Mouse (Mus musculus): ENCODE results near the gene Cog4. TPM values are rescaled to one million over a fixed set of nuclear protein-coding genes. Genes with fewer than 3 reads are reported as not detected.

The Cog4 gene
- polyA plus RNA-seq, 1 experiment from 2014 or later, result 77.1 TPM

Other genes starting within 250 kb of the Cog4 start
- gene Vac14, start 228.0 kb upstream of the Cog4 start, polyA plus RNA-seq (2015; fragmentation: Nextera tagmentation; extraction: Ambion mirVana), result 32.0 and 32.7 TPM in 2 replicates
- 45.7 and 50.0 TPM in 2 replicates for gene Mtss1l, start 125.1 kb upstream of the Cog4 start, polyA plus RNA-seq (2015; fragmentation: Nextera tagmentation; extraction: Ambion mirVana)
- gene Il34, start 40.7 kb upstream of the Cog4 start, polyA plus RNA-seq (2015; fragmentation: Nextera tagmentation; extraction: Ambion mirVana), result 6.9 and 8.2 TPM in 2 replicates
- gene Sf3b3, start 187 bp downstream of the Cog4 start, polyA plus RNA-seq (2015; fragmentation: Nextera tagmentation; extraction: Ambion mirVana), result 99.3 and 101 TPM in 2 replicates
- 7.3 and 8.0 TPM in 2 replicates for gene Fuk, start 55.9 kb downstream of the Cog4 start, polyA plus RNA-seq (2015; fragmentation: Nextera tagmentation; extraction: Ambion mirVana)
- gene St3gal2, start 73.3 kb downstream of the Cog4 start, polyA plus RNA-seq (2015; fragmentation: Nextera tagmentation; extraction: Ambion mirVana), result 28.0 and 29.2 TPM in 2 replicates
- gene Ddx19a, start 151.2 kb downstream of the Cog4 start, polyA plus RNA-seq (2015; fragmentation: Nextera tagmentation; extraction: Ambion mirVana), result 12.1 and 12.8 TPM in 2 replicates
- 7.9 and 8.0 TPM in 2 replicates for gene Ddx19b, start 185.2 kb downstream of the Cog4 start, polyA plus RNA-seq (2015; fragmentation: Nextera tagmentation; extraction: Ambion mirVana)
- 86.1 and 91.0 TPM in 2 replicates for gene Aars, start 186.5 kb downstream of the Cog4 start, polyA plus RNA-seq (2015; fragmentation: Nextera tagmentation; extraction: Ambion mirVana)
- not detected in 2 replicates for gene Exosc6, start 209.7 kb downstream of the Cog4 start, polyA plus RNA-seq (2015; fragmentation: Nextera tagmentation; extraction: Ambion mirVana)
- 0.53 and 0.93 TPM in 2 replicates for gene Clec18a, start 245.8 kb downstream of the Cog4 start, polyA plus RNA-seq (2015; fragmentation: Nextera tagmentation; extraction: Ambion mirVana)
- 10.4 and 10.8 TPM in 2 replicates for gene Pdpr, start 248.0 kb downstream of the Cog4 start, polyA plus RNA-seq (2015; fragmentation: Nextera tagmentation; extraction: Ambion mirVana)

Data from midbrain, embryonic 15.5 days (tissue).